Comparison of ENCODE assay signal across 8 mouse cellular contexts in the genomic region with DNA sequence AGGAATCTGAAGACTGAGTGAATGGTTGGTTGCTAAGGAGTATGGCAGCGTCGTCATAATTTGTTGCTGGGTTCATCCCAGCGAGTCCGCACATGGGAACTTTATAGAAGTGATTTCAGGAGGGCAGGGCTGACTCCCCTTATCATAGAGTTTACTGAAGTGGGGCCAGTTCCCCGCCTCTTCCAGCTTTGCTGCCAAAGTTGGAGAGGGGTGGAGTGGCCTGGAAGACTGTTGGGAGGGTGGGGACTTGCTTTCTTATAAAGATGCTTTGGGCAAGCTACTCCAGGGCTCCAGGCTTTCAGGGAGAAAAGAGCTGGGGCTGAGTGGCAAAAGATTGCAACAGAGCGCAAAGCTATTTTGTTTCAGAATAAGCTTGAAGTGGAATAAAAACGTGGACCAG. TPM values are rescaled to one million over a fixed set of nuclear protein-coding genes. Genes with fewer than 3 reads are reported as not detected.
DNase-seq lines count a peak whose midpoint lies in the region; ATAC-seq and TF ChIP-seq lines count a peak whose summit lies in the region.

No protein-coding gene starts in this region.

- no peaks in the 10 kb centered on the region for H3K9me3 ChIP-seq in embryonic facial prominence, embryonic 14.5 days (ENCODE audit: control insufficient read depth, low read length)
- H3K9me3 ChIP-seq in limb, embryonic 11.5 days (ENCODE audit: control insufficient read depth, low read length) = no peaks in the 10 kb centered on the region
- H3K9me3 ChIP-seq in midbrain, embryonic 14.5 days (ENCODE audit: control insufficient read depth, low read length) = no peaks in the 10 kb centered on the region

- peaks cover 15% of the 10 kb centered on the region for H3K4me1 ChIP-seq in embryonic facial prominence, embryonic 14.5 days (ENCODE audit: control insufficient read depth, insufficient read depth, low read length)
- H3K4me1 ChIP-seq in limb, embryonic 11.5 days (ENCODE audit: control insufficient read depth, insufficient read depth, low read length) = peaks cover 3% of the 10 kb centered on the region; the same call in 1 of the 2 replicates
- peaks cover 6% of the 10 kb centered on the region; the same call in 1 of the 2 replicates for H3K4me1 ChIP-seq in midbrain, embryonic 14.5 days (ENCODE audit: control insufficient read depth, insufficient read depth, low read length)

- TF ChIP-seq CTCF in brain, embryonic 14.5 days (IDR thresholded peaks at IDR 0.05; ENCODE audit: borderline replicate concordance, extremely low read depth, insufficient read depth, insufficient read length) = no peak

- WGBS in embryonic facial prominence, embryonic 14.5 days = 38% methylated on average over 7 of the region's 7 CpGs
- 49% methylated on average over 7 of the region's 7 CpGs for WGBS in limb, embryonic 11.5 days
- 36% methylated on average over 7 of the region's 7 CpGs for WGBS in midbrain, embryonic 14.5 days

- intact Hi-C loops in heart, postnatal 10 days (cut with DNase I) = loop anchor here (10.0 kb wide), 1 partner anchor 108 kb away; no protein-coding TSS in a partner anchor
- intact Hi-C loops in left cerebral cortex, postnatal 14 days (cut with DNase I) = no loop called here

- H3K4me2 ChIP-seq in embryonic facial prominence, embryonic 14.5 days (ENCODE audit: low read depth, low read length) = peak overlapping the region; percentile 97
- H3K4me2 ChIP-seq in limb, embryonic 11.5 days (ENCODE audit: low read depth, severe bottlenecking) = peak overlapping the region; percentile 95; the same call in 1 of the 2 replicates
- H3K4me2 ChIP-seq in midbrain, embryonic 14.5 days (ENCODE audit: low read length) = peak overlapping the region; percentile 97

- no peaks in the 10 kb centered on the region for H3K36me3 ChIP-seq in embryonic facial prominence, embryonic 14.5 days (ENCODE audit: control insufficient read depth, insufficient read depth, low read length)
- no peaks in the 10 kb centered on the region for H3K36me3 ChIP-seq in limb, embryonic 11.5 days (ENCODE audit: control insufficient read depth, insufficient read depth, low read length)
- no peaks in the 10 kb centered on the region for H3K36me3 ChIP-seq in midbrain, embryonic 14.5 days (ENCODE audit: control insufficient read depth, insufficient read depth, low read length)

- H3K9ac ChIP-seq in embryonic facial prominence, embryonic 14.5 days (ENCODE audit: low read depth, low read length) = no peak overlapping the region
- H3K9ac ChIP-seq in limb, embryonic 11.5 days (ENCODE audit: low read length) = no peak overlapping the region
- H3K9ac ChIP-seq in midbrain, embryonic 14.5 days (replicated peaks; ENCODE audit: low read length) = no peak overlapping the region

- TF ChIP-seq POLR2A in brain, embryonic 14.5 days (IDR thresholded peaks at IDR 0.05; ENCODE audit: borderline replicate concordance, extremely low read depth, insufficient read depth, insufficient read length, poor library complexity, severe bottlenecking) = no peak

- no peak for ATAC-seq in embryonic facial prominence, embryonic 14.5 days (ENCODE audit: low read depth)
- ATAC-seq in limb, embryonic 11.5 days (ENCODE audit: insufficient number of reproducible peaks, low FRiP score, low TSS enrichment, low read depth) = no peak
- no peak for ATAC-seq in midbrain, embryonic 14.5 days (ENCODE audit: low FRiP score, low TSS enrichment)

- no peak overlapping the region for H3K27ac ChIP-seq in embryonic facial prominence, embryonic 14.5 days (replicated peaks; ENCODE audit: low read depth, low read length)
- H3K27ac ChIP-seq in limb, embryonic 11.5 days (replicated peaks; ENCODE audit: low read depth, low read length) = no peak overlapping the region
- H3K27ac ChIP-seq in midbrain, embryonic 14.5 days (replicated peaks; ENCODE audit: low read depth, low read length) = no peak overlapping the region

- DNase-seq in brain, embryonic 14.5 days (ENCODE audit: low read depth) = peak; percentile 56
- DNase-seq in embryonic facial prominence, embryonic 14.5 days (ENCODE audit: low spot score) = peak; percentile 50
- DNase-seq in heart, postnatal 10 days = peak; percentile 64 to 65
- no peak for DNase-seq in limb, embryonic 11.5 days (ENCODE audit: low spot score)
- DNase-seq in midbrain, embryonic 14.5 days = no peak
- no peak for DNase-seq in spleen, postnatal 4 days (ENCODE audit: low spot score in 2 of 2)
- DNase-seq in thymus, postnatal 14 days = no peak
- DNase-seq in left cerebral cortex, postnatal 14 days (ENCODE audit: low spot score in 2 of 2) = no peak

- no peak overlapping the region for H3K4me3 ChIP-seq in embryonic facial prominence, embryonic 14.5 days (ENCODE audit: low read depth, low read length)
- no peak overlapping the region for H3K4me3 ChIP-seq in limb, embryonic 11.5 days (ENCODE audit: low read depth, low read length)
- peak overlapping the region; percentile 57; the same call in 1 of the 2 replicates for H3K4me3 ChIP-seq in midbrain, embryonic 14.5 days (replicated peaks; ENCODE audit: low read depth, low read length)

- H3K27me3 ChIP-seq in embryonic facial prominence, embryonic 14.5 days (replicated peaks; ENCODE audit: control insufficient read depth, insufficient read depth, low read length) = peaks cover 6% of the 10 kb centered on the region; the same call in 1 of the 2 replicates
- 0 out of 2 replicates have a peak, but pooled peaks cover 3% of the 10 kb centered on the region for H3K27me3 ChIP-seq in limb, embryonic 11.5 days (ENCODE audit: control insufficient read depth, insufficient read depth, low read length)
- peaks cover 19% of the 10 kb centered on the region for H3K27me3 ChIP-seq in midbrain, embryonic 14.5 days (ENCODE audit: control insufficient read depth, insufficient read depth, low read length)

RNA-seq across cellular contexts. Expression of a gene that starts 0.7 kb away (rescaled TPM):
- polyA plus RNA-seq in brain, embryonic 14.5 days (2012; rRNA removed) = 4.7 and 6.3 TPM in 2 replicates
- polyA plus RNA-seq in embryonic facial prominence, embryonic 14.5 days (2014; fragmentation: Nextera tagmentation; extraction: Ambion mirVana) = 32.2 and 37.9 TPM in 2 replicates
- total RNA-seq in heart, postnatal 10 days (2021) = 1 to 10 TPM; 4.9 TPM
- polyA plus RNA-seq in limb, embryonic 11.5 days (2014; fragmentation: Nextera tagmentation; extraction: Ambion mirVana) = 5.8 and 7.4 TPM in 2 replicates
- polyA plus RNA-seq in midbrain, embryonic 14.5 days (2014; fragmentation: Nextera tagmentation; extraction: Ambion mirVana) = 5.3 and 5.8 TPM in 2 replicates
- total RNA-seq in left cerebral cortex, postnatal 14 days (2021) = 1 to 10 TPM; 4.5 to 5.5 TPM

Comparison
In these comparisons a context has a peak if more than half of its experiments do, and no peak if none do; other contexts are left out.
1. DNase-seq: peak in brain, embryonic 14.5 days (single experiment), embryonic facial prominence, embryonic 14.5 days (single experiment) and heart, postnatal 10 days (2 of 2); none in limb, embryonic 11.5 days (single experiment), midbrain, embryonic 14.5 days (single experiment), spleen, postnatal 4 days (0 of 2), thymus, postnatal 14 days (single experiment) and left cerebral cortex, postnatal 14 days (0 of 2).
2. Peak in every context shown above with its lines, with median percentiles within 50 percentile points of each other: H3K4me2 ChIP-seq.